Mouse (Mus musculus) liver, adult 2 months (tissue): ENCODE measurements around the gene Hs6st3.

Experiments used
- CTCF ChIP-seq: fragments of 200-500 bp; IDR thresholded peaks from 2 replicates; pipeline ENCODE4 v1.5.1; 2011; ENCODE audit warnings: low read depth, low read length, control low read depth
- POLR2A ChIP-seq: fragments of 200-500 bp; IDR thresholded peaks from 2 replicates; pipeline ENCODE4 v1.6.1; 2011; ENCODE audit warnings: low read length, control low read depth; ENCODE audit not compliant: insufficient read depth; ENCODE audit errors: extremely low read depth

DNA sequence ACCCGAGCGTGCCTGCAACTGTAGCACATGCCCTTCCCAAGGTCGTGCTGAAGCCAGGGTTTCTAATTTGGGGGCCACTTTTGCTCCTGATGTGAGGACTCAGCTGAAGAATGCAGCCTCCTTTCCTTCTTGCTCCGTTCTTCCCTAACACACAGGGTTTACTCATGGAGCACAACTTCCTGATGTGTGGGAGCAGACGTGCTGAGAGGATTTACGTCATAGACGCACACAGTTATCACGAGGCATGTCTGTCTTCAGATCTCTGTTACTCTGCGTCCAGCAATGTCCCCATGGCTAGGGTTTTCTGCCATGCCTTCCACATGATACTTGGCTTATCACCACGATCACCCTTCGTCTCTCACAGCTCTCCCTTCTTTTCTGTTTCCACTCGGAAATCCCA is 709.4 kb downstream of the Hs6st3 start:
- TF ChIP-seq CTCF (no peak), POLR2A (no peak)
